Mouse (Mus musculus): ENCODE measurements at regions not wholly inside any gene's neighbourhood (a gene's known extent, or its start where the extent isn't known, plus 50 kb on each side); places are given as distances from the start of the nearest gene placed in this dataset.

- DNase-seq (ENCODE audit: low spot score) = no peak
- Histone ChIP-seq H3K4me1 (ENCODE audit: insufficient read depth, low read depth, low read length) (no peaks in the 10 kb centered on the region), H3K27me3 (ENCODE audit: insufficient read depth, low read length) (peaks cover 6% of the 10 kb centered on the region; the same call in 1 of the 2 replicates), H3K4me3 (ENCODE audit: low read depth, low read length) (no peak overlapping the region), H3K9me3 (replicated peaks) (no peaks in the 10 kb centered on the region), H3K36me3 (replicated peaks) (no peaks in the 10 kb centered on the region)
- no peak for ATAC-seq (ENCODE audit: extremely low read depth, insufficient number of reproducible peaks, low FRiP score, poor library complexity, severe bottlenecking)
- no peak for TF ChIP-seq GATA2 (IDR thresholded peaks at IDR 0.05; ENCODE audit: borderline replicate concordance, low read depth, low read length)
- TF ChIP-seq GATA1 (IDR thresholded peaks at IDR 0.05; ENCODE audit: borderline replicate concordance, low read length) = no peak
- TF ChIP-seq CTCF (IDR thresholded peaks at IDR 0.05; ENCODE audit: low read depth, low read length) = no peak
- no peak for TF ChIP-seq TAL1 (conservative IDR thresholded peaks at IDR 0.05; ENCODE audit: low read depth, low read length)
- no peak for TF ChIP-seq POLR2AphosphoS5 (IDR thresholded peaks at IDR 0.05; ENCODE audit: insufficient replicate concordance, low read depth, low read length)
Observed at GRCm38 (mm10) chr2:79544793-79545260, 88.2 kb upstream of the Cerkl start.

- TF ChIP-seq GATA2 (IDR thresholded peaks at IDR 0.05; ENCODE audit: borderline replicate concordance, low read depth, low read length) = no peak
- no peak for TF ChIP-seq TAL1 (conservative IDR thresholded peaks at IDR 0.05; ENCODE audit: low read depth, low read length)
- TF ChIP-seq CTCF (IDR thresholded peaks at IDR 0.05; ENCODE audit: low read depth, low read length) = no peak
- no peak for TF ChIP-seq GATA1 (IDR thresholded peaks at IDR 0.05; ENCODE audit: borderline replicate concordance, low read length)
- TF ChIP-seq POLR2AphosphoS5 (IDR thresholded peaks at IDR 0.05; ENCODE audit: insufficient replicate concordance, low read depth, low read length) = no peak
- Histone ChIP-seq H3K4me3 (ENCODE audit: low read depth, low read length) (no peak overlapping the region), H3K9me3 (replicated peaks) (no peaks in the 10 kb centered on the region), H3K27me3 (ENCODE audit: insufficient read depth, low read length) (peaks cover 15% of the 10 kb centered on the region), H3K4me1 (ENCODE audit: insufficient read depth, low read depth, low read length) (no peaks in the 10 kb centered on the region), H3K36me3 (replicated peaks) (no peaks in the 10 kb centered on the region)
- no peak for DNase-seq (ENCODE audit: low spot score)
- ATAC-seq (ENCODE audit: extremely low read depth, insufficient number of reproducible peaks, low FRiP score, poor library complexity, severe bottlenecking) = no peak; the same call in 1 of the 2 replicates
Observed at GRCm38 (mm10) chr2:79546206-79546605, 88.9 kb upstream of the Itprid2 start.

GRCm38 (mm10) chr2:79547284-79547683 lies 87.9 kb upstream of the Itprid2 start:
- DNase-seq (ENCODE audit: low spot score) = no peak
- no peaks in the 10 kb centered on the region for H3K4me1 ChIP-seq (ENCODE audit: insufficient read depth, low read depth, low read length)
- H3K9me3 ChIP-seq (replicated peaks) = no peaks in the 10 kb centered on the region
- no peaks in the 10 kb centered on the region for H3K36me3 ChIP-seq (replicated peaks)
- no peak for ATAC-seq (ENCODE audit: extremely low read depth, insufficient number of reproducible peaks, low FRiP score, poor library complexity, severe bottlenecking)
- no peak for TF ChIP-seq POLR2AphosphoS5 (IDR thresholded peaks at IDR 0.05; ENCODE audit: insufficient replicate concordance, low read depth, low read length)
- no peak for TF ChIP-seq GATA2 (IDR thresholded peaks at IDR 0.05; ENCODE audit: borderline replicate concordance, low read depth, low read length)
- TF ChIP-seq TAL1 (conservative IDR thresholded peaks at IDR 0.05; ENCODE audit: low read depth, low read length) = no peak
- no peak for TF ChIP-seq CTCF (IDR thresholded peaks at IDR 0.05; ENCODE audit: low read depth, low read length)
- no peak for TF ChIP-seq GATA1 (IDR thresholded peaks at IDR 0.05; ENCODE audit: borderline replicate concordance, low read length)
- no peak overlapping the region for H3K4me3 ChIP-seq (ENCODE audit: low read depth, low read length)
- H3K27me3 ChIP-seq (ENCODE audit: insufficient read depth, low read length) = peaks cover 15% of the 10 kb centered on the region

- DNase-seq (ENCODE audit: low spot score) (no peak), ATAC-seq (ENCODE audit: extremely low read depth, insufficient number of reproducible peaks, low FRiP score, poor library complexity, severe bottlenecking) (no peak)
- H3K9me3 ChIP-seq (replicated peaks) = no peaks in the 10 kb centered on the region
- peaks cover 15% of the 10 kb centered on the region for H3K27me3 ChIP-seq (ENCODE audit: insufficient read depth, low read length)
- H3K4me3 ChIP-seq (ENCODE audit: low read depth, low read length) = no peak overlapping the region
- H3K36me3 ChIP-seq (replicated peaks) = no peaks in the 10 kb centered on the region
- H3K4me1 ChIP-seq (ENCODE audit: insufficient read depth, low read depth, low read length) = no peaks in the 10 kb centered on the region
- no peak for TF ChIP-seq TAL1 (conservative IDR thresholded peaks at IDR 0.05; ENCODE audit: low read depth, low read length)
- no peak for TF ChIP-seq GATA1 (IDR thresholded peaks at IDR 0.05; ENCODE audit: borderline replicate concordance, low read length)
- no peak for TF ChIP-seq POLR2AphosphoS5 (IDR thresholded peaks at IDR 0.05; ENCODE audit: insufficient replicate concordance, low read depth, low read length)
- no peak for TF ChIP-seq CTCF (IDR thresholded peaks at IDR 0.05; ENCODE audit: low read depth, low read length)
- no peak for TF ChIP-seq GATA2 (IDR thresholded peaks at IDR 0.05; ENCODE audit: borderline replicate concordance, low read depth, low read length)
Observed at GRCm38 (mm10) chr2:79548039-79548600, 87.0 kb upstream of the Itprid2 start.

GRCm38 (mm10) chr2:79549781-79550180 lies 85.4 kb upstream of the Itprid2 start:
- Histone ChIP-seq H3K36me3 (replicated peaks) (no peaks in the 10 kb centered on the region), H3K9me3 (replicated peaks) (no peaks in the 10 kb centered on the region), H3K4me3 (ENCODE audit: low read depth, low read length) (no peak overlapping the region), H3K27me3 (ENCODE audit: insufficient read depth, low read length) (peaks cover 17% of the 10 kb centered on the region), H3K4me1 (ENCODE audit: insufficient read depth, low read depth, low read length) (no peaks in the 10 kb centered on the region)
- no peak for TF ChIP-seq TAL1 (conservative IDR thresholded peaks at IDR 0.05; ENCODE audit: low read depth, low read length)
- no peak for TF ChIP-seq POLR2AphosphoS5 (IDR thresholded peaks at IDR 0.05; ENCODE audit: insufficient replicate concordance, low read depth, low read length)
- no peak for TF ChIP-seq GATA1 (IDR thresholded peaks at IDR 0.05; ENCODE audit: borderline replicate concordance, low read length)
- TF ChIP-seq GATA2 (IDR thresholded peaks at IDR 0.05; ENCODE audit: borderline replicate concordance, low read depth, low read length) = no peak
- TF ChIP-seq CTCF (IDR thresholded peaks at IDR 0.05; ENCODE audit: low read depth, low read length) = no peak
- ATAC-seq (ENCODE audit: extremely low read depth, insufficient number of reproducible peaks, low FRiP score, poor library complexity, severe bottlenecking) (no peak), DNase-seq (ENCODE audit: low spot score) (no peak)

- peaks cover 17% of the 10 kb centered on the region for H3K27me3 ChIP-seq (ENCODE audit: insufficient read depth, low read length)
- no peaks in the 10 kb centered on the region for H3K36me3 ChIP-seq (replicated peaks)
- H3K4me3 ChIP-seq (ENCODE audit: low read depth, low read length) = no peak overlapping the region
- DNase-seq (ENCODE audit: low spot score) (no peak), ATAC-seq (ENCODE audit: extremely low read depth, insufficient number of reproducible peaks, low FRiP score, poor library complexity, severe bottlenecking) (no peak)
- no peaks in the 10 kb centered on the region for H3K4me1 ChIP-seq (ENCODE audit: insufficient read depth, low read depth, low read length)
- no peaks in the 10 kb centered on the region for H3K9me3 ChIP-seq (replicated peaks)
- no peak for TF ChIP-seq TAL1 (conservative IDR thresholded peaks at IDR 0.05; ENCODE audit: low read depth, low read length)
- no peak for TF ChIP-seq GATA1 (IDR thresholded peaks at IDR 0.05; ENCODE audit: borderline replicate concordance, low read length)
- TF ChIP-seq GATA2 (IDR thresholded peaks at IDR 0.05; ENCODE audit: borderline replicate concordance, low read depth, low read length) = no peak
- no peak for TF ChIP-seq POLR2AphosphoS5 (IDR thresholded peaks at IDR 0.05; ENCODE audit: insufficient replicate concordance, low read depth, low read length)
- TF ChIP-seq CTCF (IDR thresholded peaks at IDR 0.05; ENCODE audit: low read depth, low read length) = no peak
Observed at GRCm38 (mm10) chr2:79550432-79550831, 84.7 kb upstream of the Itprid2 start.
